Mouse (Mus musculus): ENCODE measurements around the gene Mtfp1. TPM values are rescaled to one million over a fixed set of nuclear protein-coding genes. Genes with fewer than 3 reads are reported as not detected.
A peak's percentile ranks its signal among the peaks of the same experiment; 100 is the strongest.
"Not testable (repeated sequence)": the region's sequence is repeated elsewhere in the genome, so short reads cannot be mapped to it uniquely, and the experiment has no call there.

Gene Mtfp1
- total RNA-seq (2018; cell fraction: chromatin; rRNA removed): 1 to 10 TPM in 2 of 26 experiments, under 1 TPM in 1, not detected in 23; 0.58 to 2.1 (median 1.9) TPM
- 1 to 10 TPM in 9 of 26 experiments, under 1 TPM in 17; 0.27 to 1.5 (median 0.70) TPM for total RNA-seq (2018; cell fraction: cytosol; rRNA removed)
- 1 to 10 TPM in 2 of 26 experiments, under 1 TPM in 15, not detected in 9; 0.30 to 1.8 (median 0.61) TPM for total RNA-seq (2018; cell fraction: nucleus; rRNA removed)
- 1.4 to 1.6 TPM (median 1.5 TPM) in 3 replicates for polyA plus RNA-seq (2018)

- Histone ChIP-seq H3K4me3 (ENCODE audit: inconsistent target) (peak within 1 kb of the TSS; percentile 58), H3K36me3 (ENCODE audit: inconsistent target) (no peaks in the 10 kb centered on the region), H3K79me2 (ENCODE audit: inconsistent target) (no peaks in the 10 kb centered on the region), H3K27ac (peak within 1 kb of the TSS; percentile 57)
- WGBS (ENCODE audit: missing documents): 17% methylated on average over 23 of the region's 34 CpGs
Observed at GRCm38 (mm10) chr11:4095171-4096053, at the start of gene Mtfp1. Mtfp1 (minus strand) TSS chr11:4095445.

DNA sequence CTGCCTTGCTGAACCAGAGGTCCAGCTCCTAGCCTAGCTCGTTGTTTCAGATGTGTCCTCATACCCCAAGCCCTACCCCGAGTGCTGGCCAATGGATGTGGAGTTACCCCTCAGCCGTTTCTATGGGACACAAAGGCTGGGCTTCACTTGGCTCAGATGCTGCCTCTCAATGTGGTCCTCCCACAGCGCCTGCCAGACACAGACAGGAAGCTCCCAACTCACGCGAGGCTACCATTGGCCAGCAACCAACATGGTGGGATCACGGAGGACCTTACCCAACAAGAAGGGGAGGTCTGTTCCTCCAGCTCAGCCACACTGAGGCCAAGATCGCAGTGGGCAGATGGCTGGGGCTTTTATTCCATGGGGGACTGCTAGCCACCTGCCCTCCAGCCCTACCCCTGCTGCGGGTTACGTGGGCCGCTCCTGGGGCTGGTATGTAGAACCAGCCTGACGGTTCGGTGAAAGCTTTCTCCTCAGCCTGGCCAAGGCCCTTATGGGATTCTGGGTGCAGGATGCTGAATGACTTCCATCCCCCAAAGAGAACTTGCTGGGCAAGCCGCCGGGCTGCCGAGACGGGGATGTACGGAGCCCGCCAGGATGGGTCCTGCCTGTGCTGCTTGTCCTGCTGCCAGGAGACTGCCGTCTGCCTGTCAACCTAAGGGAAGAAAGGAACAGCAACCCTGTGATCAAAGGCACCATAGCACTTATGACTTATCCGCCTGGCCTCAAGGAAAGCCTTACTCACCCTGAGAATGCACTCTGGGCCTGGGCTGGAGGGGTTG is 48.2 kb upstream of the Mtfp1 start:
- Histone ChIP-seq H3K27ac (no peak overlapping the region), H3K36me3 (ENCODE audit: inconsistent target) (peaks cover 34% of the 10 kb centered on the region), H3K79me2 (ENCODE audit: inconsistent target) (no peaks in the 10 kb centered on the region), H3K4me3 (ENCODE audit: inconsistent target) (no peak overlapping the region)
- WGBS (ENCODE audit: missing documents): 94% methylated on average over 21 of the region's 21 CpGs

DNA sequence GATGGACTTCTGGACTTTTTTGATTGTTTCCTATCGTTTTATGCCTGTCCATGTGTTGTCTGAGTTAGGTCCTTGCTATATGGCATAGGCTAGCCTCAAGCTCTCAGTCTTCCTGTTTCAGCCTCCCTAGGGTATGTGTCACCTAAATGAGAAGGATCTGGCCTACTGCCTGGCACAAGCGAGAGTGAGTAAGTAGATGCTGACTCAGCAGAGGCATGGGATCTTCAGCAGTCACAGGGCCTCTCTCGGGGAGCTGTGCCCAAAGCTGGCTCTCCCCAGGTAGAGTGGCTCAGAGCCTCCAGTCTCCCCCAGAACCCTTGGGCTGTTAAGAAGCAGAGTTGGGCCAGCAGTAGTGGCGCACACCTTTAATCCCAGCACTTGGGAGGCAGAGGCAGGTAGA is 47.1 kb upstream of the Mtfp1 start:
- no peak overlapping the region for H3K27ac ChIP-seq
- WGBS (ENCODE audit: missing documents): 86% methylated on average over 4 of the region's 4 CpGs
- no peaks in the 10 kb centered on the region for H3K79me2 ChIP-seq (ENCODE audit: inconsistent target)
- H3K36me3 ChIP-seq (ENCODE audit: inconsistent target): peaks cover 34% of the 10 kb centered on the region
- no peak overlapping the region for H3K4me3 ChIP-seq (ENCODE audit: inconsistent target)

DNA sequence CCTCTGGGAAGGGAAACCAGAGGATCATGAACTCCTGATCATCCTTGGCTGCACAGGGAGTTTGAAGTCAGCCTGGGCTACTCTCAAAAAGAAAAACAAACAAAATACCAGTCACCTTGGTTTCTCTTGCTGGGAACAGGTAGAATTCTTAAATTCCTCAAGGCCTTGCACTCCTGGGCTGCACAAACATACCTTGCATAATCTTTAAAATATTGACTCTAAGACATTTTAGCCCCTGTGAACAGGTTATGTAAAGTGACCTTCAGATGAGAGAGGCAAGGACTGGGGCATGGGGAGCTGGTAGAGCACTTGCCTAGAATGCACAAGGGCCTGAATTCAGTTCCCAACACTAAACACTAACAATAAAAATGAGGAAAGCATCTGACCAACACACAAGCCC is 46.3 kb upstream of the Mtfp1 start:
- no peak overlapping the region for H3K4me3 ChIP-seq (ENCODE audit: inconsistent target)
- peaks cover 34% of the 10 kb centered on the region for H3K36me3 ChIP-seq (ENCODE audit: inconsistent target)
- no peaks in the 10 kb centered on the region; the same call in 1 of the 2 replicates for H3K79me2 ChIP-seq (ENCODE audit: inconsistent target)
- no peak overlapping the region for H3K27ac ChIP-seq

- 82% methylated on average over 2 of the region's 2 CpGs for WGBS (ENCODE audit: missing documents)
- no peak overlapping the region for H3K4me3 ChIP-seq (ENCODE audit: inconsistent target)
- no peaks in the 10 kb centered on the region; the same call in 1 of the 2 replicates for H3K79me2 ChIP-seq (ENCODE audit: inconsistent target)
- H3K36me3 ChIP-seq (ENCODE audit: inconsistent target): peaks cover 34% of the 10 kb centered on the region
- no peak overlapping the region for H3K27ac ChIP-seq
Observed at GRCm38 (mm10) chr11:4138964-4139363, 43.7 kb upstream of the Mtfp1 start.

DNA sequence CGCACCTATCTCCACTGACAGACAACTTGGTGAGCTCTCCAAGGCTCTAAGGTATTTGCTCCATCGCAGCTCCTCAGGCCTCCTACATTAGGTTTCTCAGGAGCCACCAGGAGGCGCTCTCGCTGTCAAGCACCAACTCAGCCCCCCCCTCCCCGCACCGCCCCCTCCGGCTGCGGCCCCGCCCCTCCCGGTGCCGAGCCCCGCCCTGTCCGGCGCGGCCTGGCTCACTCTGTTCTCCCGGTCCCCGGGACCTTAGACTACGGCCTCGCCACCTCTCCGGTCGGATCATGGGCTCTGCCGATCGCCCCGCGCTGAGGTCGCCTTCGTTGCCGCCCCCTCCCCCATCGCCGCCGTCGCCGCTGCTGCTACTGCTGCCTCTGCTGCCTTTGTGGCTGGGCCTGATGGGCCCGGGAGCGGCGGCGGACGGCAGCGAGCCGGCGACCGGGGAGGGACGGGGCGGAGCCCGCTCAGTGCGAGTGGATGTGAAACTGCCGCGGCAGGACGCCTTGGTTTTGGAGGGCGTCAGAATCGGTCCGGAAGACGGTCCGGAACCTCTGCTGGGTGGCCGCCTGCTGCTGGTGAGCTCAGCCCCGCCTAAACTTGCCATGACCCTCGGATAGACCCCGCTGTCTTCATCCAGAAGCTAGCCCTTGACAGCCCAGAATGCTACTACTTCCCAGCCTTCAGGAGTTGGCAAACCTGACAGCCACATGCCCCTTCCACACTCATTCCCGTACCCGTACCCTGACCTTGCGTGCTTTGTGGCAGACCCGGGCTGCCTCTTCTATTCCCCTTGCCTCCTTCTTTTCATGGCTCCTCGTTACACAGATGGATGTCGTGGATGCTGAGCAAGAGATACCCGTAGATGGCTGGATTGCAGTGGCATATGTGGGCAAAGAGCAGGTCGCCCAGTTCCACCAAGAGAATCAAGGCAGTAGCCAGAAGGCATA is 40.0 kb upstream of the Mtfp1 start, which contains the start of gene Rnf215:
Gene Rnf215 (plus strand): TSS at position 217 of the 950 bp plus-strand sequence.
- Histone ChIP-seq H3K36me3 (ENCODE audit: inconsistent target) (peaks cover 11% of the 10 kb centered on the region), H3K27ac (peak within 1 kb of the TSS; percentile 38; the same call in 1 of the 2 replicates), H3K4me3 (ENCODE audit: inconsistent target) (peak within 1 kb of the TSS; percentile 57), H3K79me2 (ENCODE audit: inconsistent target) (no peaks in the 10 kb centered on the region; the same call in 1 of the 2 replicates)
- 1% methylated on average over 55 of the region's 66 CpGs for WGBS (ENCODE audit: missing documents)

GRCm38 (mm10) chr11:4134400-4134799 is 39.2 kb upstream of the Mtfp1 start:
- no peak overlapping the region for H3K4me3 ChIP-seq (ENCODE audit: inconsistent target)
- no peaks in the 10 kb centered on the region; the same call in 1 of the 2 replicates for H3K79me2 ChIP-seq (ENCODE audit: inconsistent target)
- WGBS (ENCODE audit: missing documents): 53% methylated on average over 6 of the region's 6 CpGs
- H3K36me3 ChIP-seq (ENCODE audit: inconsistent target): peaks cover 2% of the 10 kb centered on the region; the same call in 1 of the 2 replicates
- no peak overlapping the region for H3K27ac ChIP-seq

GRCm38 (mm10) chr11:4133450-4133849 is 38.2 kb upstream of the Mtfp1 start:
- no peak overlapping the region for H3K27ac ChIP-seq

DNA sequence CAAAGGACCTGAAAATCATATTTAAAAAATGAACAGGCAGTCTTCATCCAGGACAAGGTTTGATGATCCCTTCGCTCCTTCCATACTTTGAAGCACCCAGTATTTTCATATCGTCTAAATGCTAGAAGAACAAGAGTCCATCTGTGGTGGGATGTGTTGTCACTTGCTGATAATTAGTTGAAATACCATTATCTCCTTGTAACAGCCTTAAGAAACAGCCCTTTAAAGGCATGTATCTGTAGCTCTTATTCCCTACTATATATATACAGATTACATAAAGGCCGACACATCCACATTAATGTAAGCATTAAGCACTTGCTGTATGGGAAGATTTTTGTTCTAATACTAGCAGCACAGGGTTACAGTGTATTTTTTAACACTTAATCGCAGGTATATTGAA is 33.2 kb upstream of the Mtfp1 start:
- H3K79me2 ChIP-seq (ENCODE audit: inconsistent target); H3K4me3 ChIP-seq (ENCODE audit: inconsistent target); H3K36me3 ChIP-seq (ENCODE audit: inconsistent target); H3K27ac ChIP-seq: not testable (repeated sequence)
- 99% methylated on average over 4 of the region's 4 CpGs for WGBS (ENCODE audit: missing documents)

More at GRCm38 (mm10) chr11:4133450-4133849, 38.2 kb upstream of the Mtfp1 start:
- Histone ChIP-seq H3K79me2 (ENCODE audit: inconsistent target) (no peaks in the 10 kb centered on the region; the same call in 1 of the 2 replicates), H3K4me3 (ENCODE audit: inconsistent target) (no peak overlapping the region), H3K36me3 (ENCODE audit: inconsistent target) (no peaks in the 10 kb centered on the region)
- WGBS (ENCODE audit: missing documents): 72% methylated on average over 3 of the region's 3 CpGs

GRCm38 (mm10) chr11:4127059-4127458 is 31.8 kb upstream of the Mtfp1 start:
- H3K4me3 ChIP-seq (ENCODE audit: inconsistent target): no peak overlapping the region
- H3K27ac ChIP-seq: no peak overlapping the region
- H3K79me2 ChIP-seq (ENCODE audit: inconsistent target): no peaks in the 10 kb centered on the region
- WGBS (ENCODE audit: missing documents): 100% methylated on average over 1 of the region's 1 CpGs
- no peaks in the 10 kb centered on the region for H3K36me3 ChIP-seq (ENCODE audit: inconsistent target)

GRCm38 (mm10) chr11:4123922-4124321 is 28.7 kb upstream of the Mtfp1 start:
- Histone ChIP-seq H3K4me3 (ENCODE audit: inconsistent target) (no peak overlapping the region), H3K27ac (no peak overlapping the region), H3K79me2 (ENCODE audit: inconsistent target) (no peaks in the 10 kb centered on the region), H3K36me3 (ENCODE audit: inconsistent target) (no peaks in the 10 kb centered on the region)
- WGBS (ENCODE audit: missing documents): 77% methylated on average over 5 of the region's 5 CpGs

- no peak within 1 kb of the TSS for H3K4me3 ChIP-seq (ENCODE audit: inconsistent target)
- H3K36me3 ChIP-seq (ENCODE audit: inconsistent target): no peaks in the 10 kb centered on the region
- no peak within 1 kb of the TSS for H3K27ac ChIP-seq
- no peaks in the 10 kb centered on the region for H3K79me2 ChIP-seq (ENCODE audit: inconsistent target)
- WGBS (ENCODE audit: missing documents): 54% methylated on average over 10 of the region's 10 CpGs
Observed at GRCm38 (mm10) chr11:4122742-4123579, 27.7 kb upstream of the Mtfp1 start, which contains the start of gene Sec14l2. Sec14l2 (minus strand) TSS chr11:4123415.

DNA sequence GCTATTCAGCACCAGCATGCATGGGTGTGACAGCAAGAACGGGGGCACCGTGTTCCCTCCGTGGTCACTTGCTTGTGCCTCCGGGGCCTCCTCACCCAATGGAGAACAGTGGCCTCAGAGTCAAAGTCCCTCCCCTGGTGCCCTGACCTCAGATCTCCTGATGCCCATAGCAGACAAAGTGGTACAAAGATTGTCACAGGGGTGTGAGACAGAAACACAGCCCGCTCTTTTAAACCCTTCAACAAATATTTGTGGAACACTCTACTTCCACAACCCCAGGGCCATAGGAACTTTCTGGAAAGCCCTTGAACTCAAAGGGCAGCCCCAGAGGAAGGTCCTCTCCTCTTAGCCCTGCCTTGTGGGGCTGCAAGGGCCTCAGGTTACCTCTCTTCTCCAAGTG is 27.0 kb upstream of the Mtfp1 start:
- H3K79me2 ChIP-seq (ENCODE audit: inconsistent target): no peaks in the 10 kb centered on the region
- 82% methylated on average over 5 of the region's 5 CpGs for WGBS (ENCODE audit: missing documents)
- H3K36me3 ChIP-seq (ENCODE audit: inconsistent target): no peaks in the 10 kb centered on the region
- H3K4me3 ChIP-seq (ENCODE audit: inconsistent target): no peak overlapping the region
- H3K27ac ChIP-seq: no peak overlapping the region

Data from macrophage (primary cell).